Mouse (Mus musculus): ENCODE data around the gene Mmel1.

Mmel1 gene

DNA sequence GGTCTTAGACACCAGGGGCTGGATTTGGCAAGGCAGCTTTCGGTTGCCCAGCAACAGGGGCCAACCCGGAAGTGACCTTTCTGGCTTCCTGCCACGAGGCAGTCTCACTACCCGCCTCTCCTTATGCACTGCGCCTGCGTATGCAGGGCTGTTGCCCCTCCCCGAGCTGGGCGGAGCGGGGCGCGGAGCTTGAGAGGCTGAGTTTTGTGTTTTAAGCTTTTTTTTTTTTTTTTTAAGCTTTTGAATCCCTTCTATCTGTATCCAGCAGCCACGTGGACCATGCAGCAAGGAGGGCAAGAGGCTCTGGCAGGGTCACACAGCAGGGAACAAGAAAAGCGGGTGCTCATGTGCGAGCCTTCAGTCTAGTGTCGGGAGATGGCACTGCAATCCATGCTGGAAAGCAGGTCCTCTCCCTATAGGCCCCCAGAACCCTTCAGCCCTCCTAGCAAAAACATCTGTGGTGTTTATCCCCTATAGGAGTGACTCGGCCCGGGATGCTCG lies 5.1 kb upstream of the Mmel1 start:
- DNase-seq (ENCODE audit: low read depth, low spot score) = no peak

- no peak for DNase-seq (ENCODE audit: low read depth, low spot score)
These were observed 4.2 kb upstream of the Mmel1 start for GRCm38 (mm10) chr4:154864961-154865760.

DNA sequence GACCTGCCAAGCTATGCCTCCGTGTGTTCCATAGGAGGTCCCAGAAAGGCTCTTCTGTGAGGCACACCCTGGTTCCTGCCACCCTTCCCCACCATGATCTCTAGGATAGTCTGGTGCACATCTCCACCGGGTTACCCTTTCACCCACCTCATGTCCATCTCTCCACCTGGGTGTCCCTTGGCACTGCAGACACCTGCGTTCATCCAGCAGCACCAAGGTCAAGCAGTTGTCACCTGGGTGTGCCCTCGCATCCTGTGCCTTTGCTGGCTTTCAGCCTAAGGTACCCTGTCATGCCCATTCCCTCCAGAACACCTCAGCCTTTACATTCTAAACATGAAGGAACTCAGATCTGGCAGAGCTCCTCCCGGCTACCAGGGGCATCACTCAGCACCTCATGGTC lies 3.0 kb upstream of the Mmel1 start:
- no peak for DNase-seq (ENCODE audit: low read depth, low spot score)

- no peak for DNase-seq (ENCODE audit: low read depth, low spot score)
These were observed 2.1 kb upstream of the Mmel1 start for GRCm38 (mm10) chr4:154867257-154867656.

GRCm38 (mm10) chr4:154870721-154871120 lies 1.3 kb downstream of the Mmel1 start:
- no peak for DNase-seq (ENCODE audit: low read depth, low spot score)

- DNase-seq (ENCODE audit: low read depth, low spot score) = no peak
These were observed 2.4 kb downstream of the Mmel1 start for GRCm38 (mm10) chr4:154871757-154872251.

- DNase-seq (ENCODE audit: low read depth, low spot score) = no peak
These were observed 3.8 kb downstream of the Mmel1 start for GRCm38 (mm10) chr4:154873186-154873585.

DNA sequence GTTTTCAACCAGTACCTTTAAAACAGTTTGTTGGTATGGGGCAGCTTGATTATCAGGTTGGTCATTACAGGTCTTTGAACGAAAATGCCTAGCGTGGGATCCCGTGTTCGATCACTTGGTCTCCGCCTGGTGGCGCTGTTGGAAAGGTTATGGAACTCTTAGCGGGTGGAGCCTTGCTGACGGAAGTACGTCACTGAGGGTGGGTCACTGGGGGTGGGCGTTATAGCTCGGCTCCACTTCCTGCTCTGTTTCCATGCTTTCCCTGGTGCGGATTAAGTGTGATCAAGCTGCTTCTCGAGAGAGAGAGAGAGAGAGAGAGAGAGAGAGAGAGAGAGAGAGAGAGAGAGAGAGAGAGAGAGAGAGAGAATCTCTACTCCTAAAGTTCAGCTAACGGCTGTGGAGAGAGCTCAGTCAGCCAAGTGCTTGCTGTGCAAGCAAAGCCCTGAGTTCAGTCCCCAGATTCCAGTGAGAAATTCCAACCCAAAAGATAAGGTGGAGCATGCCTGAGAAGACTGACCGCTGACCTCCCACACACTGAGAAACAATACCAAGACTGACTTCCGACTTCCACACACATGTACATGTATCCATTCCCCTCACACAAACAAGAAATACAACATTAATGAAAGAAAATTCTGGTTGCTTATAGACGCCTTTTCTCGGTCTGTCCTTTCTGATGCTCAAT lies 8.6 kb downstream of the Mmel1 start:
- peak; percentile 94 for DNase-seq (ENCODE audit: low read depth, low spot score)

DNA sequence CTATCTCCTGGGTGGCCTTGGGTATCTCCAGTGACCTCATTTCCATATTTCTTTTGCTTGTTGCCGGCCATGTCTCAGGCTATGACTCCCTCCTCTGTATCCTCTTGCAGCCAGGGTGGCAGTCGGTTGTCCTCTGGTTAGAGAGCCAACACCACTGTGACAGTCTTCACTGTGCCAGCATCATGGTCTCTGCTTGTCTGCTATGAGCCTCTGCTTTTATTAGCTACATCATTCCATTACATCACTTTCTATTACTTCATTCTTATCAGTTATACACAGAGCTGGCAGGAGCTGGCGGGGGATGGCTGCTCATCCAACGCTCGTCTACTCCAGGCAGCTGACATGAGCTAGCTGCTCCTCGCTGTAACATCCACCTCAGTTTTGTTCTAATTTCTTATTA lies 11.3 kb downstream of the Mmel1 start:
- DNase-seq (ENCODE audit: low read depth, low spot score) = peak; percentile 63

DNA sequence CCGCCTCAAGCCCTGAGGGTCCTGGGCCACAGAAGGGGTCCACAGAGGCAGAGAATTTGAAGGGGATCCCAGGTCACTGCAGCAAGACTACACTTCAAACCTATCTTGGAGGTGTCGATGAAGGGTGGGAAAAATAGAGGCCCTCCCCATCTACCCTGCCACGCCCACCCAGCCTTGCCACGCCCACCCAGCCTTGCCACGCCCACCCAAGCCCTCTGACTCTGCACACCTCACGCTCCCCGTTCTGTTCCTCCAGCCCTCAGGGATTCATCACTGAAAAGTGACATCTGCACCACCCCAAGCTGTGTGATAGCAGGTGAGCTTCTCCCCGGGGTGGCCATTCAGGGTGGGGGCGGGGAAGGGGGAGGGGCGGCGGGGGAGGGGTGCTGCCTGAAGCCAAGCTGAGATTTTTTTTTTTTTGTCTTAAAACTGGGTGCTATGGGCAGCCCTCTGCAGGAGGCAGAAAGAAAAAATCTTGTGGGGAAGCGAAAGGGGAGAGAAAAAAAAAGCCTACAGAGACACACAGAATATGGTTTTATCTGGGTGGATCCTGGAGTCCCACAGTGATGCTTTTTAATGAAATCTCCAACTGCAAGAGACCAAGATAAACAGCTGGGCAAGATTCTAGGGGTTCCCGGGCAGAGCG lies 12.8 kb downstream of the Mmel1 start:
- DNase-seq (ENCODE audit: low read depth, low spot score) = peak; percentile 72

DNA sequence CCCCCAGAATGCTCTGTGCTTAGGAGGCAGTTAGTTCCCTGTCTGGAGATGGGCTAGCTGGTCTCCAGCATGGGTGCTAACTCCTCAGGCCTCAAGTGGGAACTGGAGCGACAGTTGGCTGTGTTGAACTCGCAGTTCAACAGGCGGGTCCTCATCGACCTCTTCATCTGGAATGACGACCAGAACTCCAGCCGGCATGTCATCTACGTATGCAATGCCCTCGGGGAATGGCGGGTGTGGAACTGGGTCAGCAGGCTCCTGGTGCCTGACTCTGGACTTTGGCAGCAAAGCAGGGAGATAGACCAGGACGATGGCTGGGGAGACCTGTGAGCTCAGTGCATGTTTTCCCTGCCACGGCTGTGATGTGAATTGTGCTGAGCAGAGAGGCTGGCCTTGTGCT lies 16.0 kb downstream of the Mmel1 start:
- DNase-seq (ENCODE audit: low read depth, low spot score) = no peak

- no peak for DNase-seq (ENCODE audit: low read depth, low spot score)
These were observed 17.6 kb downstream of the Mmel1 start for GRCm38 (mm10) chr4:154886876-154887592.

DNA sequence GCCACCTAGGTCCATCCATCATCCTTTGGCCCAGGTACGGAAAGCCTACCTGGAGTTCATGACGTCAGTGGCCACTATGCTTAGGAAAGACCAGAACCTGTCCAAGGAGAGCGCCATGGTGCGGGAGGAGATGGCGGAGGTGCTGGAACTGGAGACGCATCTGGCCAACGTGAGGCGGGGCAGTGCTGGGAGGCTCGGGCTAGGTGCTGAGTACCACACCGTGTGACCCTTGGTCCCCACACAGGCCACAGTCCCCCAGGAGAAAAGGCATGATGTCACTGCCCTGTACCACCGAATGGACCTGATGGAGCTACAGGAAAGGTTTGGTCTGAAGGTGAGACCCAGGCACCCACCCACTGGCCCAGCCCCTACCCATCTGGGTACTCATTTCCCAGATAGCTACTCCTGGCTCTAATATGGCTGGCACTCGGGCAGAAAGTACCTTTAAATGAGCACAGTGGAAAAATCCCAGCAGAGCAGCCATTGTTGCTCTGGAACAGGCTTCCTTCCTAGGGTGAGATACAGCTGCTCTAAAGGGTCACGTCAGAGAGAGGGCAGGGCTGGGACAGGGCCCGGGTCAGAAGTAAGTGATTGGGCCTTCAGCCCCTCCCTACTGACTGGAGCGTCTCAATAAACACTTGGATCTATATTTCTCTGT lies 18.3 kb downstream of the Mmel1 start:
- DNase-seq (ENCODE audit: low read depth, low spot score) = no peak

GRCm38 (mm10) chr4:154890887-154891286 lies 21.5 kb downstream of the Mmel1 start:
- DNase-seq (ENCODE audit: low read depth, low spot score) = no peak

GRCm38 (mm10) chr4:154895549-154895948 lies 26.2 kb downstream of the Mmel1 start:
- DNase-seq (ENCODE audit: low read depth, low spot score) = no peak

- no peak for DNase-seq (ENCODE audit: low read depth, low spot score)
These were observed 28.5 kb downstream of the Mmel1 start for GRCm38 (mm10) chr4:154897676-154898465.

DNA sequence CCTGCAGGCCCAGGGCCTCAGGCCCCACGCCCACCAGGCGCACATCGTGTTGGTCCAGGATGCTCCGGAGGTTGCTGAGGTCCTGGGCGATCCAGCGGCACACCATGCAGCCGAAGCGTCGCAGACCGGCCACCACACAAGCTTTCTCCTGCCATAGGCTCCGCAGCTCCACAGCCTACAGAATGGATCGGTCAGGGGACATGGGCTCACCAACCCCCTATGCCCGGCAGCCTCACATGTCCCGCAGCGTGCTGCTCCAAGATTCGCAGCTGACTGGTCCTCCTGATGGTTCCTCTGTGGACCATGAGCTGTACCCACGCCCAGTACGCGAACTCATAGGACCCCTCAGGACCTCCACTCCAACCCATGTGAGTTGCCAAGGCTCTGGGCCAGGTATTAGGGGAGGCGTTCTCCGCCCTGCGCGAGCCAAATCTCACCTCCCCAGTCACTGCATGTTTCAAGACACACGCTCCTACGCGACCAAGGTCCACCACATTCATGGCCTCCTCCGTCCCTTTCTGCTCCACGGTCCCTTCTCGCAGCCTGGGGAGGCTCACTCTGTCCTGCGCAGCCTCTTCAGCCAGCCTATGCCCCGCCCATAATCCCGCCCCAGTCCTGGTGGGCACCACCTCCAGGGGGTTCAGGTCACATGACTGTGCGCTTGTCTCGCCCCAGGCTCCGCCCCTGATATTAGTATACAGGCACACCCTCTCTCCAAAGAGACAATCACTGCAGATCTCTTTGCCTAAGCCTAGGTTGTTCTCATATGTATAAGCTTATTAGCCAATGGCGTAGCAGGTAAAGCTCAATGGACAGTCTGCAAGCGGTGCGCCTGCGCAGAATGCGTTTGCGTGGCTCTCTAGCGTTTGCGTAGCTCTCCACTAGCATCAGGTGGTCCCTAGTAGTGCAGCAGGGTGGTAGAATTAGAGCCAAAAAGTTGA lies 29.4 kb downstream of the Mmel1 start, which contains the start of gene Fam213b:
Fam213b (minus strand) TSS at position 630 of the 941 bp plus-strand sequence.
- DNase-seq (ENCODE audit: low read depth, low spot score) = no peak

- DNase-seq (ENCODE audit: low read depth, low spot score) = no peak
These were observed 33.0 kb downstream of the Mmel1 start for GRCm38 (mm10) chr4:154902371-154902770.
